Comparison of ENCODE assay signal across 18 mouse cellular contexts in genomic region chr6:8853657-8854056, GRCm38 (mm10).
"Had no signal": no experiment of that assay in that cellular context is flagged by ENCODE, and none has a peak within 500 bp of the region (broad histone marks: within the 10 kb centered on the region; RNA-seq: fewer than 3 reads in every experiment).

No protein-coding gene starts in this region.

- H3K9me3 ChIP-seq: lung, embryonic 15.5 days; megakaryocyte, embryonic 14.5 days; midbrain, embryonic 12.5 days; neural tube, embryonic 12.5 days; stomach, embryonic 15.5 days had no signal

- H3K27ac ChIP-seq: lung, embryonic 15.5 days; macrophage; midbrain, embryonic 12.5 days; neural tube, embryonic 12.5 days; stomach, embryonic 15.5 days; stomach, postnatal 0 days had no signal

- ATAC-seq: liver, postnatal 0 days; lung, postnatal 0 days; midbrain, embryonic 16.5 days had no signal

- H3K9ac ChIP-seq: liver, postnatal 0 days; lung, embryonic 15.5 days; midbrain, embryonic 12.5 days; neural tube, embryonic 12.5 days; stomach, embryonic 15.5 days had no signal

- H3K27me3 ChIP-seq: lung, embryonic 15.5 days; megakaryocyte, embryonic 14.5 days; midbrain, embryonic 12.5 days; neural tube, embryonic 12.5 days; stomach, embryonic 15.5 days had no signal

- H3K4me2 ChIP-seq: lung, embryonic 15.5 days; midbrain, embryonic 12.5 days; neural tube, embryonic 12.5 days; stomach, embryonic 15.5 days had no signal

- H3K36me3 ChIP-seq: lung, embryonic 15.5 days; midbrain, embryonic 12.5 days; neural tube, embryonic 12.5 days; stomach, embryonic 15.5 days had no signal

- DNase-seq: liver, postnatal 0 days; lung, adult 2 months; lung, postnatal 14 days; lung, postnatal 36 days; midbrain, embryonic 14.5 days; right cerebral cortex, postnatal 14 days; thymus, adult 2 months; thymus, postnatal 25 days; thymus, postnatal 4 days had no signal

- H3K4me1 ChIP-seq: lung, embryonic 15.5 days; megakaryocyte, embryonic 14.5 days; midbrain, embryonic 12.5 days; neural tube, embryonic 12.5 days; stomach, embryonic 15.5 days had no signal

- H3K4me3 ChIP-seq: lung, embryonic 15.5 days; megakaryocyte, embryonic 14.5 days; midbrain, embryonic 12.5 days; neural tube, embryonic 12.5 days; stomach, embryonic 15.5 days had no signal
